Comparison of ENCODE assay signal across 8 mouse cellular contexts in the genomic region with DNA sequence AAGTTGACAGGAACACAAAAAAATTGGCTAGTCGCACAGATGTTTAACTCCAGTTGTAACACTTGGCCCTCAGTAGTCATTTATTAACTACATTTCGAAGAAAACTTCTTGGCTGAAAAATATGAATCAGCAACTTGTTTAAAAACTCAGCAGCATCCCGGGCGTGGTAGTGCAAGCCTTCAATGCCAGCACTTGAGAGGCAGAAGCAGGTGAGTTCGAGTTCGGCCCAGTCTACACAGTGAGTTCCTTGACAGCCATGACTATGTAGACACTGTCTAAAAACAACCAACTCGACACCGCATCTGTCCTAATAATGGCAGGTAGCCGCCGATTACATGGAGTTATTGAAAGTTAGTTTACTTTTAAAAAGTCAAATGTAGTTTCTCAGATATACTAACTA. TPM values are rescaled to one million over a fixed set of nuclear protein-coding genes. Genes with fewer than 3 reads are reported as not detected.
A peak's percentile ranks its signal among the peaks of the same experiment; 100 is the strongest.
DNase-seq lines count a peak whose midpoint lies in the region; ATAC-seq and TF ChIP-seq lines count a peak whose summit lies in the region.

No protein-coding gene starts in this region.

- H3K27me3 ChIP-seq in megakaryocyte, embryonic 14.5 days (replicated peaks): no peaks in the 10 kb centered on the region
- H3K27me3 ChIP-seq in intestine, postnatal 0 days (replicated peaks; ENCODE audit: control insufficient read depth, insufficient read depth, low read length): no peaks in the 10 kb centered on the region

- H3K4me2 ChIP-seq in intestine, postnatal 0 days (replicated peaks; ENCODE audit: low read depth): peak overlapping the region; percentile 79

- TF ChIP-seq POLR2A in embryonic fibroblast, embryonic 13.5 days (IDR thresholded peaks at IDR 0.05; ENCODE audit: low read depth, low read length): no peak

- H3K4me3 ChIP-seq in megakaryocyte, embryonic 14.5 days (replicated peaks): peak overlapping the region; percentile 96
- H3K4me3 ChIP-seq in embryonic fibroblast, embryonic 13.5 days (ENCODE audit: insufficient read depth, low read length): peak overlapping the region; percentile 82
- H3K4me3 ChIP-seq in intestine, postnatal 0 days (ENCODE audit: low read depth, low read length): peak overlapping the region; percentile 69

- peaks cover 36% of the 10 kb centered on the region for H3K4me1 ChIP-seq in megakaryocyte, embryonic 14.5 days
- peaks cover 4% of the 10 kb centered on the region for H3K4me1 ChIP-seq in embryonic fibroblast, embryonic 13.5 days (ENCODE audit: control insufficient read depth, insufficient read depth, low read length)
- H3K4me1 ChIP-seq in intestine, postnatal 0 days (replicated peaks; ENCODE audit: control insufficient read depth, insufficient read depth, low read length): no peaks in the 10 kb centered on the region

- DNase-seq in lung, adult 18-20 months: peak; percentile 14 to 31
- DNase-seq in spleen, postnatal 4 days (ENCODE audit: low spot score in 2 of 2): peak; percentile 18 to 65
- DNase-seq in ovary, postnatal 14 days (ENCODE audit: low spot score): no peak
- DNase-seq in urinary bladder, postnatal 10 days (ENCODE audit: low spot score): no peak

- no peak for ATAC-seq in megakaryocyte, adult 5-6 weeks (ENCODE audit: poor library complexity, severe bottlenecking)
- ATAC-seq in intestine, postnatal 0 days: no peak; the same call in 1 of the 2 replicates

- H3K27ac ChIP-seq in embryonic fibroblast, embryonic 13.5 days (ENCODE audit: insufficient read depth, low read length): peak overlapping the region; percentile 81
- H3K27ac ChIP-seq in intestine, postnatal 0 days (ENCODE audit: low read depth, low read length): peak overlapping the region; percentile 90; the same call in 1 of the 2 replicates

- peak overlapping the region; percentile 76 for H3K9ac ChIP-seq in intestine, postnatal 0 days (ENCODE audit: low read depth, low read length)

- no peaks in the 10 kb centered on the region for H3K9me3 ChIP-seq in megakaryocyte, embryonic 14.5 days
- H3K9me3 ChIP-seq in intestine, postnatal 0 days (ENCODE audit: control insufficient read depth): no peaks in the 10 kb centered on the region

- WGBS in intestine, postnatal 0 days: 10% methylated on average over 10 of the region's 10 CpGs

- peaks cover 25% of the 10 kb centered on the region for H3K36me3 ChIP-seq in megakaryocyte, embryonic 14.5 days (replicated peaks; ENCODE audit: low read length)
- peaks cover 3% of the 10 kb centered on the region; the same call in 1 of the 2 replicates for H3K36me3 ChIP-seq in intestine, postnatal 0 days (ENCODE audit: control insufficient read depth, insufficient read depth)

- no peak for TF ChIP-seq CTCF in embryonic fibroblast, embryonic 13.5 days (IDR thresholded peaks at IDR 0.05; ENCODE audit: borderline replicate concordance, insufficient read depth, low read length)
- no peak for TF ChIP-seq CTCF in intestine, postnatal 0 days (IDR thresholded peaks at IDR 0.05; ENCODE audit: low read depth)

RNA-seq across cellular contexts. Expression of gene Arih2, which starts 1.0 kb away (rescaled TPM):
- polyA plus RNA-seq in megakaryocyte, embryonic 14.5 days (2012; ENCODE audit: insufficient read depth, low replicate concordance): 33.3 and 103 TPM in 2 replicates
- 18.0 and 21.3 TPM in 2 replicates for total RNA-seq in megakaryocyte, adult 5-6 weeks (2015)
- total RNA-seq in megakaryocyte, adult 5-6 weeks (2017): 56.0 and 57.5 TPM in 2 replicates
- 65.9 and 73.9 TPM in 2 replicates for polyA plus RNA-seq in embryonic fibroblast, embryonic 13.5 days (2011; ENCODE audit: insufficient read length, low read depth, missing spikeins)
- polyA plus RNA-seq in intestine, postnatal 0 days (2015; fragmentation: Nextera tagmentation; extraction: Ambion mirVana): 22.6 and 25.1 TPM in 2 replicates

RNA-seq across cellular contexts. Expression of gene Slc25a20, which starts 13.7 kb away (rescaled TPM):
- 3.2 and 4.4 TPM in 2 replicates for polyA plus RNA-seq in megakaryocyte, embryonic 14.5 days (2012; ENCODE audit: insufficient read depth, low replicate concordance)
- 18.4 and 20.2 TPM in 2 replicates for total RNA-seq in megakaryocyte, adult 5-6 weeks (2015)
- total RNA-seq in megakaryocyte, adult 5-6 weeks (2017): 22.0 and 22.9 TPM in 2 replicates
- polyA plus RNA-seq in embryonic fibroblast, embryonic 13.5 days (2011; ENCODE audit: insufficient read length, low read depth, missing spikeins): 35.0 and 36.6 TPM in 2 replicates
- polyA plus RNA-seq in intestine, postnatal 0 days (2015; fragmentation: Nextera tagmentation; extraction: Ambion mirVana): 159 TPM in 2 replicates

RNA-seq across cellular contexts. Expression of gene Prkar2a, which starts 40.9 kb away (rescaled TPM):
- polyA plus RNA-seq in megakaryocyte, embryonic 14.5 days (2012; ENCODE audit: insufficient read depth, low replicate concordance): 1.6 and 2.8 TPM in 2 replicates
- total RNA-seq in megakaryocyte, adult 5-6 weeks (2015): 15.9 and 20.6 TPM in 2 replicates
- 15.5 and 35.4 TPM in 2 replicates for total RNA-seq in megakaryocyte, adult 5-6 weeks (2017)
- 61.9 and 78.8 TPM in 2 replicates for polyA plus RNA-seq in embryonic fibroblast, embryonic 13.5 days (2011; ENCODE audit: insufficient read length, low read depth, missing spikeins)
- 28.3 and 31.8 TPM in 2 replicates for polyA plus RNA-seq in intestine, postnatal 0 days (2015; fragmentation: Nextera tagmentation; extraction: Ambion mirVana)

RNA-seq across cellular contexts. Expression of gene P4htm, which starts 50.7 kb away (rescaled TPM):
- 1.8 and 2.8 TPM in 2 replicates for polyA plus RNA-seq in megakaryocyte, embryonic 14.5 days (2012; ENCODE audit: insufficient read depth, low replicate concordance)
- 0.18 and 0.21 TPM in 2 replicates for total RNA-seq in megakaryocyte, adult 5-6 weeks (2015)
- total RNA-seq in megakaryocyte, adult 5-6 weeks (2017): not detected in 2 replicates
- 3.4 and 4.8 TPM in 2 replicates for polyA plus RNA-seq in embryonic fibroblast, embryonic 13.5 days (2011; ENCODE audit: insufficient read length, low read depth, missing spikeins)
- 2.8 and 2.9 TPM in 2 replicates for polyA plus RNA-seq in intestine, postnatal 0 days (2015; fragmentation: Nextera tagmentation; extraction: Ambion mirVana)

Comparison
In these comparisons a context has a peak if more than half of its experiments do, and no peak if none do; other contexts are left out.
1. DNase-seq: peak in lung, adult 18-20 months (2 of 2) and spleen, postnatal 4 days (2 of 2); none in ovary, postnatal 14 days (single experiment) and urinary bladder, postnatal 10 days (single experiment).
2. Peak in every context shown above with its lines, with median percentiles within 50 percentile points of each other: H3K4me3 ChIP-seq.